Comparison of ENCODE assay signal across 22 mouse cellular contexts in the genomic region with DNA sequence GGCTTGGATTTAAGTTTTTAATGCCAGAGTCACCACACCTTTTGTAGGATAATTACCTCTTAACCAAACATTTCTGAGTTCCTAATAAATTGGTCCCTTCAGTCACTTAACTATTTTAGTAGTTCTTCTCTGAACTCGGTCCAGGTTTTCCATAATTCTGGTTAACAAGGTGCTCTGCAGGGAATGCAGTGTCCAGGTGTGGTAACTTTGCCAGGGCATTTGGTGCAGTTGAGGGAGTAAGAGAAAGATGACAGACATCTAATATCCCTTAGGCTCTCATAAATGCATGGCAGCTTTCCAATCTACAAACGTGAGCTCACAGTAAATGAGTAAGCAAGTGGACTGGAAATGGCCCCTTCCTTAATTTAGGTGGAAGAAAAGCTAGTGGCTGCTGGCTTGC. TPM values are rescaled to one million over a fixed set of nuclear protein-coding genes. Genes with fewer than 3 reads are reported as not detected.
DNase-seq lines count a peak whose midpoint lies in the region; ATAC-seq and TF ChIP-seq lines count a peak whose summit lies in the region.
"Had no signal": no experiment of that assay in that cellular context is flagged by ENCODE, and none has a peak within 500 bp of the region (broad histone marks: within the 10 kb centered on the region; RNA-seq: fewer than 3 reads in every experiment).

No protein-coding gene starts in this region.

- 29% methylated on average over 2 of the region's 2 CpGs for WGBS in limb, embryonic 12.5 days
- 83% methylated on average over 2 of the region's 2 CpGs for WGBS in limb, embryonic 10.5 days
- 27% methylated on average over 2 of the region's 2 CpGs for WGBS in limb, embryonic 13.5 days
- 13% methylated on average over 2 of the region's 2 CpGs for WGBS in limb, embryonic 14.5 days

- no peak for DNase-seq in limb, embryonic 10.5 days (ENCODE audit: low spot score)
- peak; percentile 8 for DNase-seq in forelimb bud, embryonic 11.5 days (ENCODE audit: low read depth, low spot score)
- peak; percentile 63 for DNase-seq in limb, embryonic 14.5 days (ENCODE audit: low spot score)
- no peak for DNase-seq in left cerebral cortex, adult 11 months (ENCODE audit: low spot score)
- no peak for DNase-seq in testis, postnatal 10 days (ENCODE audit: low spot score)
- DNase-seq: adrenal gland, adult 2 months; adrenal gland, adult 8-10 months; adrenal gland, postnatal 10 days; adrenal gland, postnatal 14 days; adrenal gland, postnatal 25 days; adrenal gland, postnatal 36 days; B cell, adult 2 months; cerebellum, adult 11 months; cerebellum, adult 11-12 months; cerebellum, adult 18-20 months had no signal

- H3K36me3 ChIP-seq in limb, embryonic 12.5 days, result no peaks in the 10 kb centered on the region
- H3K36me3 ChIP-seq in limb, embryonic 10.5 days, result no peaks in the 10 kb centered on the region
- no peaks in the 10 kb centered on the region for H3K36me3 ChIP-seq in limb, embryonic 13.5 days
- H3K36me3 ChIP-seq in limb, embryonic 14.5 days (ENCODE audit: control insufficient read depth, insufficient read depth, low read length), result no peaks in the 10 kb centered on the region
- H3K36me3 ChIP-seq: G1E had no signal

- H3K27ac ChIP-seq in limb, embryonic 12.5 days, result peak overlapping the region; percentile 72
- no peak overlapping the region for H3K27ac ChIP-seq in limb, embryonic 10.5 days
- no peak overlapping the region for H3K27ac ChIP-seq in limb, embryonic 13.5 days
- peak overlapping the region; percentile 30; the same call in 1 of the 2 replicates for H3K27ac ChIP-seq in limb, embryonic 14.5 days (replicated peaks; ENCODE audit: low read depth, low read length)

- no peak overlapping the region for H3K9ac ChIP-seq in limb, embryonic 12.5 days (replicated peaks)
- H3K9ac ChIP-seq in limb, embryonic 13.5 days, result no peak overlapping the region
- H3K9ac ChIP-seq in limb, embryonic 14.5 days (ENCODE audit: low read depth, low read length, severe bottlenecking), result no peak overlapping the region

- H3K4me3 ChIP-seq in limb, embryonic 12.5 days (replicated peaks), result no peak overlapping the region
- H3K4me3 ChIP-seq in limb, embryonic 10.5 days, result no peak overlapping the region
- H3K4me3 ChIP-seq in limb, embryonic 13.5 days, result no peak overlapping the region
- no peak overlapping the region for H3K4me3 ChIP-seq in limb, embryonic 14.5 days (replicated peaks; ENCODE audit: low read length)

- H3K4me2 ChIP-seq in limb, embryonic 12.5 days, result no peak overlapping the region
- peak overlapping the region; percentile 11; the same call in 1 of the 2 replicates for H3K4me2 ChIP-seq in limb, embryonic 13.5 days (replicated peaks)
- H3K4me2 ChIP-seq in limb, embryonic 14.5 days (replicated peaks; ENCODE audit: low read depth, low read length, severe bottlenecking), result no peak overlapping the region

- no peaks in the 10 kb centered on the region for H3K27me3 ChIP-seq in limb, embryonic 12.5 days
- H3K27me3 ChIP-seq in limb, embryonic 10.5 days (ENCODE audit: low read depth, poor library complexity, severe bottlenecking), result no peaks in the 10 kb centered on the region
- no peaks in the 10 kb centered on the region for H3K27me3 ChIP-seq in limb, embryonic 13.5 days
- H3K27me3 ChIP-seq in limb, embryonic 14.5 days (ENCODE audit: control insufficient read depth, insufficient read depth, low read length), result no peaks in the 10 kb centered on the region
- H3K27me3 ChIP-seq: CH12.LX, Patski had no signal

- H3K9me3 ChIP-seq in limb, embryonic 12.5 days, result no peaks in the 10 kb centered on the region
- H3K9me3 ChIP-seq in limb, embryonic 10.5 days (replicated peaks), result no peaks in the 10 kb centered on the region
- no peaks in the 10 kb centered on the region for H3K9me3 ChIP-seq in limb, embryonic 13.5 days
- no peaks in the 10 kb centered on the region for H3K9me3 ChIP-seq in limb, embryonic 14.5 days (ENCODE audit: control insufficient read depth, low read length)
- H3K9me3 ChIP-seq: G1E had no signal

- TF ChIP-seq POLR2A in limb, embryonic 14.5 days (IDR thresholded peaks at IDR 0.05; ENCODE audit: borderline replicate concordance, extremely low read depth, insufficient read depth, insufficient read length), result no peak

- ATAC-seq in limb, embryonic 12.5 days (ENCODE audit: insufficient number of reproducible peaks, insufficient read depth, low FRiP score, low TSS enrichment, low read depth), result peak; percentile 57
- peak; percentile 55; the same call in 1 of the 2 replicates for ATAC-seq in limb, embryonic 13.5 days (ENCODE audit: low FRiP score, low read depth)
- ATAC-seq in limb, embryonic 14.5 days (ENCODE audit: low FRiP score, low read depth), result peak; percentile 54; the same call in 1 of the 2 replicates
- ATAC-seq in CD4-positive, CD25-positive, alpha-beta regulatory T cell, adult 4 months, result no peak
- ATAC-seq: activated CD4-positive, CD25-positive, alpha-beta regulatory T cell, adult 4 months; Patski had no signal

- peaks cover 23% of the 10 kb centered on the region for H3K4me1 ChIP-seq in limb, embryonic 12.5 days (replicated peaks)
- no peaks in the 10 kb centered on the region for H3K4me1 ChIP-seq in limb, embryonic 10.5 days
- H3K4me1 ChIP-seq in limb, embryonic 13.5 days, result peaks cover 26% of the 10 kb centered on the region
- H3K4me1 ChIP-seq in limb, embryonic 14.5 days (ENCODE audit: control insufficient read depth, insufficient read depth, low read length), result peaks cover 15% of the 10 kb centered on the region; the same call in 1 of the 2 replicates

RNA-seq across cellular contexts. Expression of gene Gorab, which starts 10.7 kb away (rescaled TPM):
- 39.8 and 40.1 TPM in 2 replicates for polyA plus RNA-seq in limb, embryonic 12.5 days (2016; fragmentation: Nextera tagmentation; extraction: Ambion mirVana)
- polyA plus RNA-seq in limb, embryonic 10.5 days (2016; fragmentation: Nextera tagmentation; extraction: Ambion mirVana), result 26.3 and 34.3 TPM in 2 replicates
- 35.2 and 35.6 TPM in 2 replicates for polyA plus RNA-seq in limb, embryonic 13.5 days (2015; fragmentation: Nextera tagmentation; extraction: Ambion mirVana)
- 16.7 and 19.6 TPM in 2 replicates for polyA plus RNA-seq in limb, embryonic 14.5 days (2012; rRNA removed)
- polyA plus RNA-seq in limb, embryonic 14.5 days (2014; fragmentation: Nextera tagmentation; extraction: Ambion mirVana), result 28.3 and 29.1 TPM in 2 replicates
- polyA plus RNA-seq in CD4-positive, CD25-positive, alpha-beta regulatory T cell, adult 4 months (2017; shearing (Covaris generic)), result 10 to 100 TPM; 10.7 to 15.8 TPM

Comparison
In these comparisons a context has a peak if more than half of its experiments do, and no peak if none do; other contexts are left out.
1. H3K27ac ChIP-seq: peak in limb, embryonic 12.5 days (single experiment) and limb, embryonic 14.5 days (single experiment); none in limb, embryonic 10.5 days (single experiment) and limb, embryonic 13.5 days (single experiment).
2. DNase-seq: peak in forelimb bud, embryonic 11.5 days (single experiment) and limb, embryonic 14.5 days (single experiment); none in limb, embryonic 10.5 days (single experiment), left cerebral cortex, adult 11 months (single experiment) and testis, postnatal 10 days (single experiment).